Mouse (Mus musculus) bone marrow macrophage, adult 2 months (primary cell): ENCODE measurements at regions not wholly inside any gene's neighbourhood (a gene's known extent, or its start where the extent isn't known, plus 50 kb on each side); places are given as distances from the start of the nearest gene placed in this dataset.

Experiments
- CTCF ChIP-seq: IDR thresholded peaks from 2 replicates; pipeline ENCODE4 v1.5.1; 2012; ENCODE audit warnings: low read depth, mild to moderate bottlenecking, low read length, moderate library complexity
- POLR2A ChIP-seq: IDR thresholded peaks from 2 replicates; pipeline ENCODE4 v1.6.1; 2012; ENCODE audit warnings: mild to moderate bottlenecking, low read depth, low read length, borderline replicate concordance

- TF ChIP-seq CTCF, result peak; percentile 97
- TF ChIP-seq POLR2A, result no peak
Observed at GRCm38 (mm10) chr15:63721669-63722357, 123.2 kb downstream of the Gsdmc2 start.
